Mouse (Mus musculus): ENCODE data around the gene Bsn.
"Not testable (repeated sequence)": the region's sequence is repeated elsewhere in the genome, so short reads cannot be mapped to it uniquely, and the experiment has no call there.

The Bsn gene

GRCm38 (mm10) chr9:108196920-108197677 is 6.9 kb upstream of the Bsn start:
- DNase-seq (ENCODE audit: low spot score in 2 of 2): no peak

- not testable (repeated sequence) for DNase-seq (ENCODE audit: low spot score in 2 of 2)
Measured at GRCm38 (mm10) chr9:108196222-108196621, 6.0 kb upstream of the Bsn start.

GRCm38 (mm10) chr9:108189488-108189786 is 747 bp downstream of the Bsn start:
- DNase-seq (ENCODE audit: low spot score in 2 of 2): no peak

- no peak for DNase-seq (ENCODE audit: low spot score in 2 of 2)
Measured at GRCm38 (mm10) chr9:108189023-108189422, 1.2 kb downstream of the Bsn start.

- no peak for DNase-seq (ENCODE audit: low spot score in 2 of 2)
Measured at GRCm38 (mm10) chr9:108188511-108188910, 1.7 kb downstream of the Bsn start.

GRCm38 (mm10) chr9:108187616-108188015 is 2.6 kb downstream of the Bsn start:
- no peak for DNase-seq (ENCODE audit: low spot score in 2 of 2)

GRCm38 (mm10) chr9:108185786-108186185 is 4.4 kb downstream of the Bsn start:
- no peak for DNase-seq (ENCODE audit: low spot score in 2 of 2)

GRCm38 (mm10) chr9:108183531-108183994 is 6.6 kb downstream of the Bsn start:
- no peak for DNase-seq (ENCODE audit: low spot score in 2 of 2)

- no peak for DNase-seq (ENCODE audit: low spot score in 2 of 2)
Measured at GRCm38 (mm10) chr9:108182806-108183506, 7.2 kb downstream of the Bsn start.

- DNase-seq (ENCODE audit: low spot score in 2 of 2): no peak
Measured at GRCm38 (mm10) chr9:108178391-108178790, 11.8 kb downstream of the Bsn start.

- no peak for DNase-seq (ENCODE audit: low spot score in 2 of 2)
Measured at GRCm38 (mm10) chr9:108175116-108175838, 14.9 kb downstream of the Bsn start.

- DNase-seq (ENCODE audit: low spot score in 2 of 2): no peak
Measured at GRCm38 (mm10) chr9:108172777-108173350, 17.3 kb downstream of the Bsn start.

- DNase-seq (ENCODE audit: low spot score in 2 of 2): no peak
Measured at GRCm38 (mm10) chr9:108169751-108170150, 20.4 kb downstream of the Bsn start.

GRCm38 (mm10) chr9:108165143-108165542 is 25.0 kb downstream of the Bsn start:
- DNase-seq (ENCODE audit: low spot score in 2 of 2): no peak

- no peak for DNase-seq (ENCODE audit: low spot score in 2 of 2)
Measured at GRCm38 (mm10) chr9:108163646-108164284, 26.4 kb downstream of the Bsn start.

GRCm38 (mm10) chr9:108157891-108158290 is 32.3 kb downstream of the Bsn start:
- no peak for DNase-seq (ENCODE audit: low spot score in 2 of 2)

- no peak for DNase-seq (ENCODE audit: low spot score in 2 of 2)
Measured at GRCm38 (mm10) chr9:108157451-108157850, 32.7 kb downstream of the Bsn start.

GRCm38 (mm10) chr9:108156786-108157185 is 33.4 kb downstream of the Bsn start:
- no peak for DNase-seq (ENCODE audit: low spot score in 2 of 2)

GRCm38 (mm10) chr9:108154814-108155213 is 35.4 kb downstream of the Bsn start:
- no peak for DNase-seq (ENCODE audit: low spot score in 2 of 2)

GRCm38 (mm10) chr9:108153516-108154448 is 36.4 kb downstream of the Bsn start:
- DNase-seq (ENCODE audit: low spot score in 2 of 2): no peak

GRCm38 (mm10) chr9:108150486-108150885 is 39.7 kb downstream of the Bsn start:
- DNase-seq (ENCODE audit: low spot score in 2 of 2): no peak

Measured in urinary bladder, adult 18-20 months (tissue).